Mouse (Mus musculus) cerebellum, postnatal 4 days (tissue): ENCODE data around the gene AC124502.3.

Source experiments
- DNase-seq, 2 experiments: peaks; one replicate each; pipeline ENCODE4 v3.0.0; 2022; ENCODE audit warnings: low spot score in 2 of 2, mixed read lengths in 1 of 2

AC124502.3 gene

DNA sequence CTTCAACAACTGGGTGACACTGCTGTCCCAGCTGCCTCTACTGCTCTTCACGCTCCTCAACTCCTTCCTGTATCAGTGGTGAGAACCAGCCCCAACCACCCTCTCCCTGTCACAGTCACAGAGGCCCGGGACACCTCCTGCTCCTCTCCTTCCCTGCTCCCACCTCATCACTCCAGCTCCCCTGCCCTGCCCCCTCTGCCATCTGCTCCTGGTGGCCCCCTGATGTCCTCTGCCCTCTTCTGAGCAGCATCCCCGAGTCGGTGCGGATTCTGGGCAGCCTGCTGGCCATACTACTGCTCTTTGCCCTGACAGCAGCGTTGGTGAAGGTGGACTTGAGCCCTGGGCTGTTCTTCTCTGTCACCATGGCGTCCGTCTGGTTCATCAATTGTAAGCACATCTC lies 12.6 kb upstream of the AC124502.3 start:
- no peak for DNase-seq

GRCm38 (mm10) chr19:5032686-5033085 lies 6.0 kb upstream of the AC124502.3 start:
- DNase-seq: no peak

DNA sequence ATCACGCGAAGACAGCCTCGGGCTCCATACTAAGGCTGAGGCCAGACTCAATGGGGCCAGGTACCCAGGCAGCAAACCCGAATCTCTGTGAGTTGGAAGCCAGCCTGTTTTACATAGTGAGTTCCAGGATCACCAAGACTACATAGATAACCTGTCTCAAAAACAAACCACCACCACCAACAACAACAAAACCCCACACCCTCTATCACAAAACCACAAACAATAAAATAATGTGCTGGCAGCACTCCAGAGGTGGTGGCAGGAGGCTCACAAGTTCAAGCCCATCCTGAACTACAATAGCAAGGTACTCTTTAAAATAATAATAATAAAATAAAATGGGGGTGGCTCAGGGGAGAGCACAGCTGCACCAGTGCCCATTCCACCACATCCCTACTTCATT lies 2.1 kb upstream of the AC124502.3 start:
- DNase-seq: no peak

GRCm38 (mm10) chr19:5037678-5038571 lies 766 bp upstream of the AC124502.3 start:
- peak; percentile 52 to 83 for DNase-seq

DNA sequence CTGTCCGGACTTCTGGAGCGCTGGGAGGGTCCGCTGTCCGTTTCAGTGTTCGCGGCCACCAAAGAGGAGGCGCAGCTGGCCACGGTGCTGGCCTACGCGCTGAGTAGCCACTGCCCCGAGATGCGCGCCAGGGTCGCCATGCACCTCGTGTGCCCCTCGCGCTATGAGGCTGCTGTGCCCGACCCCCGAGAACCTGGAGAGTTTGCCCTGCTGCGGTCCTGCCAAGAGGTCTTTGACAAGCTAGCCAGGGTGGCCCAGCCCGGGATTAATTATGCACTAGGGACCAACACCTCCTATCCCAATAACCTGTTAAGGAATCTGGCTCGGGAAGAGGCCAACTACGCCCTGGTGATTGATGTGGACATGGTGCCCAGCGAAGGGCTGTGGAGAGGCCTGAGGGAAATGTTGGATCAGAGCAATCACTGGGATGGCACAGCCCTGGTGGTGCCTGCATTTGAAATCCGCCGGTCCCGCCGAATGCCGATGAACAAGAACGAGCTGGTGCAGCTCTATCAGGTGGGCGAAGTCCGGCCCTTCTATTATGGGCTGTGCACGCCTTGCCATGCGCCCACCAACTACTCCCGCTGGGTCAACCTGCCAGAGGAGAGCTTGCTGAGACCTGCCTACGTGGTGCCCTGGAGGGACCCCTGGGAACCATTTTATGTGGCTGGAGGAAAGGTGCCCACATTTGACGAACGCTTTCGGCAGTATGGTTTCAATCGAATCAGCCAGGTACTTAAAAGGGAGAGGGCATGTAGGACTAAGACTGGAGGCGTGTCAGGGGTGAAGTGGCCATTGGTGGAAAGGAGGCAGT lies 817 bp downstream of the AC124502.3 start:
- DNase-seq: peak in 1 of 2 experiments; percentile 16

- peak; percentile 78 to 88 for DNase-seq
Measured at GRCm38 (mm10) chr19:5040862-5041523, 2.3 kb downstream of the AC124502.3 start, which contains the start of gene Brms1. Brms1 (plus strand) TSS chr19:5041354.

- no peak for DNase-seq
Measured at GRCm38 (mm10) chr19:5041588-5041987, 2.9 kb downstream of the AC124502.3 start.

GRCm38 (mm10) chr19:5045531-5045930 lies 6.8 kb downstream of the AC124502.3 start:
- no peak for DNase-seq

- no peak for DNase-seq
Measured at GRCm38 (mm10) chr19:5048138-5049056, 9.7 kb downstream of the AC124502.3 start.

DNA sequence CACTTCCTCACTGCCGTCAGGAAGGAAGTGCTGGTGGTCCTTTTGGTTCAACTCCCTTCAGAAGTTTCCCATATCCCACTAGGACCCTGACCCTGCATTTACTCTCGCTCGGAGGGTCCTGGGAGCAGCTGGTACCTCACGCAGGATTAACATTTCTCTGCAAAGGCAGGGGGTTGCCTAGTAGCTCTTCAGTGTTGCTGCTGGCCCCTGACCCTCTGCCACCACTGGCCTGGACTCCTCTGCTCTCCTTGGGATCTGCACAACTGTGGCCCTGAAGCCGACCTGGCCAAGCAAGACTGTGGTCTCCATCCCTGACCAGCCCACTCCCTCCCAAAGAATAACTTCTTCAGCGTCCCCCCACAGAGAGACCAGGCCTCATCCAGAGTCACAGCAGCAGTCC lies 10.6 kb downstream of the AC124502.3 start:
- no peak for DNase-seq

GRCm38 (mm10) chr19:5050047-5050905 lies 11.6 kb downstream of the AC124502.3 start, which contains the start of gene Rin1:
Rin1 (plus strand) TSS chr19:5050481.
- peak in 1 of 2 experiments; percentile 15 for DNase-seq

GRCm38 (mm10) chr19:5051031-5051430 lies 12.3 kb downstream of the AC124502.3 start:
- peak in 1 of 2 experiments; percentile 14 for DNase-seq

DNA sequence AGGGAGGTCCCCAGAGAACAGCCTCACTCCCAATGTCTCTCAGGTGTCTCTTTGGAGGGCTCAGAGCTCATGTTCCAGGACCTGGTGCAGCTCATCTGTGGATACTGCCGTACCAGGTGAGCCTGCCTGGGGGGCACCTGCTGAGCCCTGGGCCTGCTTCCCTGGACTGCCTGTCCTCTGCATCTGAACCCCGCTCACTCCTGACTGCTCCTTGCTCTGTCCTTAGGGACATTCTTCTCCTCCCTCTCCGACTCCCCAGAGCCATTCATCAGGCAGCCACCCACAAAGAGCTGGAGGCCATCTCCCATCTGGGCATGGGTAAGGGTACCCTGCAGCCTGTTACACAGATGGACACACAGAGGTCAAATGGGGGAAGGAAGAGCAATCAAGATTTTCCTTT lies 12.8 kb downstream of the AC124502.3 start:
- DNase-seq: no peak

DNA sequence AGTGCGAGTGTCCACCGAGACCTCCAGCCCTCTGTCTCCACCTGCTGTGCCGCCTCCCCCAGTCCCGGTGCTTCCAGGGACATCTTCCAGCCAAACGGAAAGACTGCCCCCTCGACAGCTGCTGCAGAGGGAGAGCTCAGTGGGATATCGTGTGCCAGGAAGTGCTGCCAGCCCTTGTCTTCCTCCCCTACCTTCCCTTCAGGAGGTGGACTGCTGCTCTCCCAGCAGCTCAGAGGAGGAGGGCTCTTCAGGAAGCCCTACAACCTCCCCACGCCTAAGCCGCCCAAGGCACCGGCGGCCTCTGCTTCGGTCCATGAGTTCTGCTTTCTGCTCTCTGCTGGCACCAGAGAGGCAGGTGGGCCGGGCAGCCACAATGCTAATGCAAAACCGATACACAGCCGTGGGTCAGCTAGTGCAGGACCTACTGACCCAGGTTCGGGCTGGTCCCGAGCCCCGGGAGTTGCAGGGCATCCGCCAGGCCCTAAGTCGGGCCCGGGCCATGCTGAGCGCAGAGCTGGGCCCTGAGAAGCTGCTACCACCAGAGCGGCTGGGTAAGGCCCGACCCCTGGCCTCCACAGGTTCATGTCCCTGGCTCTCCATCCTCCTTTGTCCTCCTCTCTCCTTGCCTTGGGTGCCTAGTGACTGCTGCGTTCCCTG lies 13.6 kb downstream of the AC124502.3 start:
- peak in 1 of 2 experiments; percentile 39 for DNase-seq

DNA sequence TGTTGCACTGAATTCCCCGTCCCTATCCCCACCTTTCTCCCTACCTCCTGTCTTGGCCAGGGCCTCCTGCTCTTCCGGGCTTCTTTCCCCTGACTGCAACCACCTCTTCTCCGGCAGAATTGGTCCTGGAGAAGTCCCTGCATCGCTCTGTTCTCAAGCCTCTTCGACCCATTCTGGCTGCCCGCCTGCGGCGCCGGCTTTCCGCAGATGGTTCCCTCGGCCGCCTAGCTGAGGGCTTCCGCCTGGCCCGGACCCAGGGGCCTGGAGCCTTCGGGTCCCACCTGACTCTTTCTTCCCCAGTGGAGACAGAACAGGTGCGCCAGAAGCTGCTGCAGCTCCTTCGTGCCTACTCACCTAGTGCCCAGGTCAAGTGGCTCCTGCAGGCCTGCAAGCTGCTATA lies 14.2 kb downstream of the AC124502.3 start:
- DNase-seq: no peak

GRCm38 (mm10) chr19:5053909-5054308 lies 15.2 kb downstream of the AC124502.3 start:
- DNase-seq: peak in 1 of 2 experiments; percentile 59

GRCm38 (mm10) chr19:5056251-5056650 lies 17.6 kb downstream of the AC124502.3 start:
- peak in 1 of 2 experiments; percentile 58 for DNase-seq

DNA sequence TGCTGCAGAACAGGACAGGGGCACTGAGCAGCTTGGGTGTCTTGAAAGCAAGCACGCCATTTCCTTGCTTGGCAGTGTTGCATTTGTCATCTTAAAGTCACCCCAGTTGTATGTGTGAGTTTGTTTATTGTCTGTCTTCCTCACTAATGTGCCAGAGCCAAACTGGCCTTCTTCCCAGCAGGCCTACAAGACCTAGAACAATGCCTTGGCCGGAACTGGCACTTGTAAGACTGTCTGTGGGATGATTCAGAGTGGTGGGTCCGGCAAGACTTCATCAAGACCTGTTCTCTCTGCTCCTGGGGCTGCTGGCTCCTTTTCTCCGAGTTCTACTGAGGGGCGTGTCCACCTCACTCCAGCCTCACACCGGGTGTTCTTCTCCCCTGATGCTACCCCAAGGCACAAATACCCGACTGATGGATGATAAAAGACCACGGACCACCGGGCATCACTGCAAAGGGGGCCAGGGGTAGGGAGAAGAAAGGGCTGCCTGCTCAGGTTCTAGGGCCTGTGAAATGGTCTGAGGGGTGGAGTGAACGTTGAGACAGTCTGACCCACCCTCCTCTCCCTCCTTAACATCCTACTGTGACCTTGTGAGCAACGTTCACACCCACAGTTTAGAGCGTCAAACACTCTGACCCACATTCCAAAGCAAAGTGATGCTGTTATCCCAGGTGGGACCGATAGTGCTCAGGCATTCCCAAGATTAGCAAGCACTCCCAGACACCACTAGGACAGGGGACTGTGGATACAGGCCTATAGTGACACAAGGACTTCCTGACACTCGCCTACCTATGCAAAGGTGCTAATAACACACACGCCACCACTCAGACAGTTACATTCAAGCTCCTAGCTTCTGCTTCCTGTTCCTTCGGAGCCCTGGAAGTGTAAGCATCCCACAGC lies 19.4 kb downstream of the AC124502.3 start:
- DNase-seq: no peak
